Mouse (Mus musculus) splenic B cell, adult 2 months (primary cell): ENCODE data around the gene Tmcc3.

Source experiments
- DNase-seq: peaks from one replicate; pipeline ENCODE4 v3.0.0-alpha.2; 2011; ENCODE audit warnings: low read depth, low spot score
- H3K27me3 ChIP-seq: 2 replicates; pipeline ENCODE4 v1.6.1; 2012; ENCODE audit warnings: mild to moderate bottlenecking, low read length, moderate library complexity, mixed read lengths; ENCODE audit not compliant: control insufficient read depth, poor library complexity, insufficient read depth, severe bottlenecking
- H3K36me3 ChIP-seq: 2 replicates; pipeline ENCODE4 v1.6.1; 2012; ENCODE audit warnings: mild to moderate bottlenecking, low read length, moderate library complexity, mixed read lengths; ENCODE audit not compliant: control insufficient read depth, poor library complexity, insufficient read depth, severe bottlenecking

Gene Tmcc3

DNA sequence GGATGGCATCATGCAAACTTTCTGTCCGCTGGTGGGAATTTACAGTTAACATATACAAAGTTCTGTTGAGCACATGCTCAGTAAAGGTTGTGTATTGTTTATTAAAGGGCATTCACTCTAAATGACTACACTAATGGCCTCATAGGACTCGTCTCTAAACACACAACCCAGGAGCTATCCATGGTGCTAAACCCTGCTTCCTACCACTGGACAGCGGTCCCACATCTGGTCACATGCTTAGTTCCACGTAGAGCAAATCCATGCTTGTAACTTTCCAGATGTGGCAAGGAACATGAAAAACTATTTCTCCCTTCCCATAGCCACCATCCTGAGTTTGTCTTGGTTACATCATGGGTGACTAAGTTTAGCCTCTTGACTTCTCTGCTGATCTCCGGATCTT is 6.2 kb upstream of the Tmcc3 start:
- H3K27me3 ChIP-seq = peaks cover 2% of the 10 kb centered on the region; the same call in 1 of the 2 replicates
- no peaks in the 10 kb centered on the region for H3K36me3 ChIP-seq
- no peak for DNase-seq

DNA sequence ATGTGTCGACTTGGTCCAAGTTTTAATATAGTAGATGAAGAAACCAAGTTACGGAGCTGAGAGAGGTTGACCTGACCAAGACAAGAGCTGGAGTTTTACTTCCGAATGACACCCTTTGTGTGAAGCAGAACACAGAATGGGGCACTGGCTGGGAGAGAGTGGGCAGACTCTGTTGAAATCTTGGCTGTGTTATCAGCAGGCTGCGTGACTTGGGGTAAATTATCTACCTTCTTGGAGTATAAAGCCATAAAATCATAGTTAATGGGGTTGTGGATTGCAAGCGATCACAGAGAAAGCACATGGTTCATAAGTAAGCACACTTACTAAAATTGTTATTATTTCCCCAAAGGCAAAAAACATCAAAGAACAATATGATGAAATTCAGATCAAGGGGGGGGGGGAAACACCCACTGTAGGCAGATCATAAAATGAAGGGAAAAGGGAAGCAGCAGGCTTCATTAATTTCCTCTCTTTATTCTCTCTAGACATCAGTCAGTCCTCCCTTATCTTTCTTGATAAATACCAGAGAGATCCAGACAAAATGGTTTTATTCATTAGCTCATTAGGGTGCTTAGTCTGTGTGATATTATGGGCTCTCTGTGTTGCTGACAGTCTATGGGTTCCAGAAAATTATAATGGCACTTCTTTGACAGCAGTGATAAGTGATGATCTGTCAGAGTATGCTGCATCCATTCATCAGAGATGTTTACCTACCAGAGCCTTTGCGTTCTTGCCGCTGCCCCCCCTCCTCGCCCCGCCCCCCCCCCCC is 1.1 kb upstream of the Tmcc3 start:
- Histone ChIP-seq H3K36me3 (no peaks in the 10 kb centered on the region), H3K27me3 (peaks cover 2% of the 10 kb centered on the region; the same call in 1 of the 2 replicates)
- no peak for DNase-seq

DNA sequence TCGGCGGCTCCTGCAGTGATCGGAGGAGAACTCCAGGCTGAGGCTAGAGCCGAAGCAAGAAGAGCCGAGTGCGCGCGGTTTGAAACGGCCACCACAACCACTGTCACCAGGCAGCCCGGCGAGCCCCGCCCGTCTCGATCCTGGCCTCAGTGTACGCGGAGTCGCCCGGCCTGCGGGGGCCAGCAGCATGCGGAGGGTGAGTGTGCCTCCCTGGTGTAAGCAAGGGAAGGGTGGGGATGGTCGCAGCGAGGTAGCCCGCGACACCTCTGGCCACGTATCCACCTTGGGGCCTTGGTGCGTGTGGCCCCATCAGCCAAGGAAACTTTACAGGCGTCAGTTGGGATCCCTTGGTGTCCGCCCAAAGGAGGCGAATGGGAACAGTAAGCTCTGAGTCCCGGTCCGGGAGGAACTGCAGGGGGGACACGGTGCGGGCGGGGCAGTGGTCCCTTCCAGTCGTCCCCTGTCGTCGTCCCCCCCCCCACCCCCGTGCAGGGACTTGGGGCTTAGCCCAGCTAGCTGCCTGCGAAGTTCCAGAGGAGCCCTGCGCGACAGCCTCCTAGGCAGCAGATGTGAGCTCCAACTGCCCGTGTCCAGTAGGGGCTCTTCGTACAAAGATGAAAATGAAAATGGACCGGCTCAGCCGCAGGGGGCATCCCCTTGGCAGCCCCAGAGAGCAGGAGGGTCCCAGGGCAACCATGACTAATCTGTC is 412 bp downstream of the Tmcc3 start:
- peaks cover 2% of the 10 kb centered on the region; the same call in 1 of the 2 replicates for H3K27me3 ChIP-seq
- H3K36me3 ChIP-seq = no peaks in the 10 kb centered on the region; the same call in 1 of the 2 replicates
- no peak for DNase-seq

- H3K36me3 ChIP-seq = no peaks in the 10 kb centered on the region; the same call in 1 of the 2 replicates
- DNase-seq = no peak
- peaks cover 2% of the 10 kb centered on the region; the same call in 1 of the 2 replicates for H3K27me3 ChIP-seq
These were observed 1.4 kb downstream of the Tmcc3 start for GRCm38 (mm10) chr10:94313146-94313545.

DNA sequence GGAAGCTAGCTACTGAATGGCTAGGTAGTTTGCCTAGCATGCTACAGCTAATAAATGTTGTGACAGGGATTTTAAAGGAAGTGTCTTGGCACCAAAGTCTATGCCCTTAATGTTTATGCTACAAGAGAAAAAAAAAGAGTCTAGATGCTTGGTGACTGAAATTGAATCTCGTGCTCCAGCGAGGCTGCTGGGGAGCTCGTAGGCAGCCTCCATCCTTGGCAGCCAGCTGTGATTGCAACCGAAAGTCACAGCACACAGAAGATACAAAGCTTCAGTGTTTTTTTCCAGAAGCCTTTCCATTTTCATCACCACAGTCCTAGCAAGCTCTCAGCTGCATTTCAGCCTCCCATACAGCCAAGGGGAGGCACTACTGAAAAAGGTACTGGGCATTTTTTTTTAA is 6.8 kb downstream of the Tmcc3 start:
- DNase-seq = no peak
- H3K27me3 ChIP-seq = no peaks in the 10 kb centered on the region
- no peaks in the 10 kb centered on the region; the same call in 1 of the 2 replicates for H3K36me3 ChIP-seq

DNA sequence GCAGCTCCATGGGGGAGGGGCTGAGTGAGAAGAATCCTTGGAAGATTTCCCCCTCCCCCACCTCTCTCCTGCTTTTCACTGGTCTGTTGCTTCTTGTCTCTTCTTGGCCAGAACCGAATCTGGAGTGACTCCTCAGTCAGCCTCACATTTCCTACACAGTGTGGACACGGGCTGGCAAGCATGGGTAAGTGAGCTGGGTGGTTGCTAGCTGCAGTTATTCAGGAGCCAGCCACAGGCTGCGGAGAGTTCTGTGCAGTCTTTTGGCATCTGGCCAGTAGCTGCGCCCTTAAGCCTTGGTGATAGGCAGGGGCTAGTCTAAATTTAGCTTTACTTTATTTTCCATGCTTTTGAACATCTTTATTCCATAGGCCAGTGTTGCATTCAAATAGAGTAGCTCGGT is 18.2 kb downstream of the Tmcc3 start:
- H3K27me3 ChIP-seq = no peaks in the 10 kb centered on the region
- H3K36me3 ChIP-seq = no peaks in the 10 kb centered on the region
- no peak for DNase-seq

GRCm38 (mm10) chr10:94332358-94333137 is 20.8 kb downstream of the Tmcc3 start:
- no peaks in the 10 kb centered on the region; the same call in 1 of the 2 replicates for H3K27me3 ChIP-seq
- DNase-seq = peak; percentile 18
- H3K36me3 ChIP-seq = no peaks in the 10 kb centered on the region

- peak; percentile 52 for DNase-seq
- H3K36me3 ChIP-seq = no peaks in the 10 kb centered on the region
- H3K27me3 ChIP-seq = no peaks in the 10 kb centered on the region; the same call in 1 of the 2 replicates
These were observed 21.6 kb downstream of the Tmcc3 start for GRCm38 (mm10) chr10:94333328-94333727.

DNA sequence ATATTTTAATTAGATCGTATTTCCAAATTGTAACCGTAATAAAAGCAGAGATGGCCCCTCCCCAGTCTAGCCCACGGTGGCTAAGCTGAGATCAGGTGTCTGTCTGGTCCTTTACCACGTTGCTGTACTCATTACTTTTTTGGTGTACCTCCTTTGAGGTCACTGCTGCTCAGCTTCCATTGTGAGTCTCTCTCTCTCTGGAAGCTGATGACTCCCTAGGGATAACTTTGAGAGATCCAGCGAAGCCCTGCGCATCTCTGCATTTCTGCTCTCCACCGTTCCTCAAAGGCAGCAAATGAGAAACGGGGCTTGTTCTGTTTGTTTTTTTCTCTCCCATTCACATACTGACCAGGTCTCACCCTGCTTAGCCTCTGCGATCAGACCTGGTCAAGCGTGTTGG is 23.3 kb downstream of the Tmcc3 start:
- no peaks in the 10 kb centered on the region; the same call in 1 of the 2 replicates for H3K27me3 ChIP-seq
- H3K36me3 ChIP-seq = no peaks in the 10 kb centered on the region
- DNase-seq = no peak

DNA sequence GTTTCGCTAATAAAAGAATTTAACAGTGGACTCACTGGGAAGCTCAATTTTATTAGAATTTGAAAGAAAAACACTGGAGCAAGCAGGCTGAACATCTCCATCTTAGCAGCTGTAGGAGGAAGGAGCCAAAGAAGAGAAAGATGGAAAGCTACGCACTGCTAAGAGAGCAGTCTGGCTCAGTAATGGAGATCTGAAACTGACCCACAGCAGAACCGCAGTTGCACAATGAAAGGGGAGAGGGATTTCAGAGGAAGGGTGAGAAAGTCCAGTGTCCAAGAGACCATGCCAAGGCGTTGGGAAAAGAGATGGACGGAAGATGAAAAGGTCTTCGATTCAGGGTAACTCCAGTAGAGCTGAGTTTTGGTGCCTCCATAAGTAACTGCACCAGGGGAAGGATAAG is 24.3 kb downstream of the Tmcc3 start:
- no peak for DNase-seq
- H3K36me3 ChIP-seq = no peaks in the 10 kb centered on the region
- no peaks in the 10 kb centered on the region; the same call in 1 of the 2 replicates for H3K27me3 ChIP-seq

GRCm38 (mm10) chr10:94341501-94341900 is 29.8 kb downstream of the Tmcc3 start:
- no peaks in the 10 kb centered on the region for H3K36me3 ChIP-seq
- peak; percentile 25 for DNase-seq
- no peaks in the 10 kb centered on the region; the same call in 1 of the 2 replicates for H3K27me3 ChIP-seq

GRCm38 (mm10) chr10:94342256-94342655 is 30.5 kb downstream of the Tmcc3 start:
- no peaks in the 10 kb centered on the region for H3K36me3 ChIP-seq
- no peaks in the 10 kb centered on the region; the same call in 1 of the 2 replicates for H3K27me3 ChIP-seq
- no peak for DNase-seq

GRCm38 (mm10) chr10:94343581-94343980 is 31.8 kb downstream of the Tmcc3 start:
- Histone ChIP-seq H3K27me3 (no peaks in the 10 kb centered on the region), H3K36me3 (no peaks in the 10 kb centered on the region)
- DNase-seq = no peak

GRCm38 (mm10) chr10:94344631-94345417 is 33.1 kb downstream of the Tmcc3 start:
- no peak for DNase-seq
- Histone ChIP-seq H3K36me3 (no peaks in the 10 kb centered on the region), H3K27me3 (no peaks in the 10 kb centered on the region)
